Mouse (Mus musculus) forebrain, embryonic 12.5 days (tissue): ENCODE results near the gene A430005L14Rik. TPM values are rescaled to one million over a fixed set of nuclear protein-coding genes. Genes with fewer than 3 reads are reported as not detected.

Experiments
- ATAC-seq: fragments of 200-750 bp; cut with Nextera tagmentation; 2 replicates; pipeline ENCODE4 v1.8.0; 2017; ENCODE audit warnings: moderate TSS enrichment; ENCODE audit not compliant: low FRiP score
- H3K27ac ChIP-seq: fragments of 300-500 bp; sonication (generic); 2 replicates; pipeline ENCODE4 v1.5.1; 2016; ENCODE audit warnings: mild to moderate bottlenecking
- H3K27me3 ChIP-seq: fragments of 300-500 bp; sonication (generic); 2 replicates; pipeline ENCODE4 v1.6.1; 2016; ENCODE audit warnings: mild to moderate bottlenecking
- H3K36me3 ChIP-seq: fragments of 300-500 bp; sonication (generic); replicated peaks from 2 replicates; pipeline ENCODE4 v1.6.1; 2016; ENCODE audit warnings: mild to moderate bottlenecking
- H3K4me1 ChIP-seq: fragments of 300-500 bp; sonication (generic); 2 replicates; pipeline ENCODE4 v1.6.1; 2016
- H3K4me2 ChIP-seq: fragments of 300-500 bp; sonication (generic); 2 replicates; pipeline ENCODE4 v1.6.1; 2016; ENCODE audit warnings: mild to moderate bottlenecking, moderate library complexity
- H3K4me3 ChIP-seq: fragments of 300-500 bp; sonication (generic); replicated peaks from 2 replicates; pipeline ENCODE4 v1.5.1; 2016; ENCODE audit warnings: mild to moderate bottlenecking
- H3K9ac ChIP-seq: fragments of 300-500 bp; sonication (generic); 2 replicates; pipeline ENCODE4 v1.6.1; 2016; ENCODE audit warnings: mild to moderate bottlenecking
- H3K9me3 ChIP-seq: fragments of 300-500 bp; sonication (generic); 2 replicates; pipeline ENCODE4 v1.6.1; 2016
- WGBS: fragments of 180-500 bp; shearing (Covaris S2); methylation state at CpG from one replicate; pipeline ENCODE4 v1.1.7; 2016; 5-methylcytosine and 5-hydroxymethylcytosine counted together
- polyA plus RNA-seq: library from polyadenylated mRNA; unstranded; fragments of >200 nt; fragmentation: Nextera tagmentation; extraction: Ambion mirVana; gene quantifications from 2 replicates; pipeline ENCODE4 v1.2.1, GENCODE M21; 2016

The A430005L14Rik gene
- polyA plus RNA-seq, 1 experiment from 2014 or later: 91.6 TPM

DNA sequence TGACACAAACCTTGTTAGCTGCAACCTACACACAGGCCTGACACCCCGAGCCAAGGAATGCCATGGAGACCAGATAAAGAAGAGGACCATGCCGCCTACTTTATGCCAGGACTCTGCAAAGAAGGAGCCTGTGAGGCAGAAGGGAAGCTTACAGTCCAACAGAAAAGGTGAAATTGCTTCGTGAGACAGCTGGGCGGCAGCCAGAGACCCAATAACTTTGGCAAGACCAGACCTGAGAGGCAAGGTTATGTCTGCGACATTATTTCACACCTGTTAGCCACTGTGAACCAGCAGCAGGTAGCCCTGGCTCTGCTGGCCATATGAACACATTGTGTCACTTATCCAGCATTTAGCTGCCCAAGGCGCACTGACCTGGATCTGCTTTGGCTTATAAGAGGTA is 11.3 kb upstream of the A430005L14Rik start:
- ATAC-seq: no peak
- Histone ChIP-seq H3K4me3 (no peak overlapping the region), H3K9me3 (no peaks in the 10 kb centered on the region), H3K9ac (no peak overlapping the region), H3K36me3 (no peaks in the 10 kb centered on the region), H3K27me3 (peaks cover 53% of the 10 kb centered on the region), H3K27ac (no peak overlapping the region), H3K4me1 (peaks cover 5% of the 10 kb centered on the region; the same call in 1 of the 2 replicates), H3K4me2 (no peak overlapping the region)
- 84% methylated on average over 6 of the region's 6 CpGs for WGBS

DNA sequence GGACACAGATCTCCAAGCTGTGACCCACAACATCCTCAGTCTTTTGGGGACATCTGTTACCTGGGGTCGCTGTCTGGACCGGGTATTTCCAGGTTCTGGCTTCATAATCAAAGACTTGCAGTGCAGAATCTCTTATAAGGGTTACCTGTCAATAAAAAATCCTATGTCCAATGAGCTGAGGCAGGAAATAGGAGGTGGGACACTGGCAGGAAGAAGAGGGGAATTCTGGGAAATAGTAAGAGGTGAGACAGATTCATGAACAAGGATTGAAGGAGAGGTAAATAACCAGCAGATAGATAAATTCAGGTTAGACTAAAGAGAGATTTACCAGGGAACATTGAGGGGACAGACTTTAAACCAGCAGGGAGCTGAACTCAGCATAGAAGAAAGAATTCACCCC is 6.7 kb upstream of the A430005L14Rik start:
- no peak overlapping the region for H3K4me3 ChIP-seq
- H3K9ac ChIP-seq: no peak overlapping the region
- peaks cover 61% of the 10 kb centered on the region for H3K27me3 ChIP-seq
- 81% methylated on average over 2 of the region's 2 CpGs for WGBS
- H3K4me1 ChIP-seq: peaks cover 10% of the 10 kb centered on the region
- no peak overlapping the region for H3K4me2 ChIP-seq
- ATAC-seq: no peak
- no peaks in the 10 kb centered on the region for H3K9me3 ChIP-seq
- H3K27ac ChIP-seq: no peak overlapping the region
- H3K36me3 ChIP-seq: no peaks in the 10 kb centered on the region

DNA sequence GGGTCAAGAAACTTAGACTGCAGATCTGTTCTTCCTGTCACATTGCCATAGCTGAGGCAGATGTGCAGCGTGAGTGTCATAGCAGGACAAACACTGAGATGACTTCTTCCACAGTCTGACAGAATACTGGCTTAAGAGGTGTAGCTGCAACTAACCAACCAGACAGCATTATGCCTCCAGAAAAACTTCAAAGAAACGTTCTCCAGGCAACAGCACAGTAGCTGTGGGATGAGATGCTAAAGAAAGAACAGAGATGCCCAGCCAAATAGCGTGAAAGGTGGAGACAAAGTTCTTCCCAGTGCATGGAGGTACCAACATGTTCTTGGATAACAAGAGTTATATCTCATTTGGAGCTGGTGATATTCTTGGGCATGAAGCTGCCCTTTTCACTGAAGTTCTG is 5.9 kb upstream of the A430005L14Rik start:
- no peak for ATAC-seq
- H3K27me3 ChIP-seq: peaks cover 62% of the 10 kb centered on the region
- no peak overlapping the region for H3K4me2 ChIP-seq
- no peak overlapping the region for H3K4me3 ChIP-seq
- H3K4me1 ChIP-seq: peaks cover 10% of the 10 kb centered on the region
- 67% methylated on average over 3 of the region's 3 CpGs for WGBS
- H3K36me3 ChIP-seq: no peaks in the 10 kb centered on the region
- no peaks in the 10 kb centered on the region for H3K9me3 ChIP-seq
- no peak overlapping the region for H3K9ac ChIP-seq
- H3K27ac ChIP-seq: no peak overlapping the region

DNA sequence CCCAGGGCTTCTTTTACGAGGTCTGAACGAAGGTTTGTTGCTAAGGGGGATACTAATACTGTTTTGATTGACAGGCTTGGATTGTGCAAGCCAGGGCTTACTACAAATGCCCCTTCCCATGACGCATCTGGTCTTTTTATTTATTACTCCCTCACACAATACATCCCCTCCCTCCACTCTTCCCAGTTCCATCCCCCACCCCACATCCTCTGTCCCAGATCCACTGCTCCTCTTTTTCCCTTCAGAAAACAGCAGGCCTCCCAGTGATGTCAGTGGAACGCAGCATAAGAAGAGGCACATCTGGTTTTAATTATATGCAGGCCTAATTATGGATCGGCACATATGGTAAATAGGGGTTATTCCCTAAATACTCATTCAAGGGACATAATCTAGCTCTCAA is 5.3 kb upstream of the A430005L14Rik start:
- Histone ChIP-seq H3K9ac (no peak overlapping the region), H3K27ac (0 out of 2 replicates have a peak overlapping the region, but pooled peaks have one; percentile 19), H3K27me3 (peaks cover 57% of the 10 kb centered on the region), H3K4me1 (peaks cover 15% of the 10 kb centered on the region), H3K36me3 (no peaks in the 10 kb centered on the region), H3K4me3 (no peak overlapping the region), H3K4me2 (no peak overlapping the region), H3K9me3 (no peaks in the 10 kb centered on the region)
- peak; percentile 61; the same call in 1 of the 2 replicates for ATAC-seq
- WGBS: 38% methylated on average over 5 of the region's 5 CpGs

DNA sequence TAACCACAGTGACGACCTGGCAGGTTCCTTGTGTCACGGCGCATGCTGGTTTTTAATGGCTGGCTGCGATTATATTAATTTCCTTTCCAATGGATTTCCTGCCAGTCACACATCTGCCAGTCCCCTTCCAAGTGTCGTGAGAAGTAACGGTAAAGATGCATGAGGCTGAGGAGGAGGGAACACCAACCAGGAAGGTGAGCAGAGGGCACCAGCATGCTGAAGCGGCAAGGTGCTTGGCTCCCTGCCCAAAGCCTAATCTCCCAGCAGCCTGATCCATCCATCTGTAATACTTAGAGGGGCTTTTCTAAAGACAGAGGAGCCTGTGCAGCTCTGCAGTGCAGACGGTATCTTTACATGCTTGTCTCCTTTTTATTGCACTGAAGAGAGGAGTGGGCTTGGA is 1.4 kb upstream of the A430005L14Rik start:
- Histone ChIP-seq H3K27me3 (peaks cover 32% of the 10 kb centered on the region), H3K27ac (no peak overlapping the region), H3K9ac (no peak overlapping the region), H3K36me3 (peaks cover 15% of the 10 kb centered on the region), H3K9me3 (no peaks in the 10 kb centered on the region), H3K4me2 (no peak overlapping the region), H3K4me1 (peaks cover 28% of the 10 kb centered on the region), H3K4me3 (no peak overlapping the region)
- ATAC-seq: no peak
- WGBS: 85% methylated on average over 8 of the region's 8 CpGs

DNA sequence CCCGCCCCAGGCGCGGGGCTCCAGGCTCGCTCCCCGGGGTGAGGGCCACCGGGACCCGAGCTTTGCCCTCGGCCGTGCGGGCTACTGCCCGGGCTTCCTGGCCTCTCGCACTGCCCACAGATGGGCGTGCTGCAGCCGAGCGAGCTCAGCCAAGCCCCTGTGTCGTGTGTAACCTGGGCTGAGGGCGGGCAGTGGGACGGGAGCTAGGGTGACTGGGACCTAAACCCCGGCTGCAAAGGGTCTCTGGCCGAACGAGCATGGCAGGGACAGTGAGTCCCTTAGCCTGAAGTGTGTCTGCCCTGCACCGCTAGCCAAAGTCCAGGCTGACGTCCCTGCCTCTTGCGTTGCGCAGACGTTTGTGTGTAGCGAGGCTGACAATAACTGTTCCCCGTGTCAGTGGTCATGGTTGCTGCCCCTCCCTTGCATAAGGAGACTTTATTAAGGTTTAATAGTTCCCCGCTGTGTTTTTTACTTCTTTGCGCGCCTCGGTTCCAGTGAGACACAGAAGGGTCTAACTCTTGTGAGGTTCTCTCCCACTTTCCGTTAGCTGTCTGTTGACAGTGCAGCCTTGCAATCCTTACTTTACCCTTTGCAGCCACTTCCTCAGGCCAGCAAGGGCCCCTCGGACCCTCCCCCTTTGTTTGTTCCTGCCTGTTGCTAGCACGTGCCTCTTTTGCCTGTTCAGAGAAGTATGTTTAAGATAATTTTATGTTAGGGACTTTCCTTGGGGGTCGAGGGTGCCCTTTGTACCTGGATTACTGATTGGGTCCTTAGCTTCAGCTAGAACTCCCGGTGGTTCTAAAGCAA is 610 bp downstream of the A430005L14Rik start:
- peaks cover 35% of the 10 kb centered on the region for H3K36me3 ChIP-seq
- peak overlapping the region; percentile 94 for H3K9ac ChIP-seq
- no peaks in the 10 kb centered on the region for H3K9me3 ChIP-seq
- peak overlapping the region; percentile 81 for H3K4me3 ChIP-seq
- H3K27ac ChIP-seq: peak overlapping the region; percentile 90
- peaks cover 24% of the 10 kb centered on the region for H3K27me3 ChIP-seq
- peak overlapping the region; percentile 89 for H3K4me2 ChIP-seq
- ATAC-seq: peak; percentile 60; the same call in 1 of the 2 replicates
- under 1% methylated on average over 37 of the region's 37 CpGs for WGBS
- peaks cover 18% of the 10 kb centered on the region for H3K4me1 ChIP-seq

DNA sequence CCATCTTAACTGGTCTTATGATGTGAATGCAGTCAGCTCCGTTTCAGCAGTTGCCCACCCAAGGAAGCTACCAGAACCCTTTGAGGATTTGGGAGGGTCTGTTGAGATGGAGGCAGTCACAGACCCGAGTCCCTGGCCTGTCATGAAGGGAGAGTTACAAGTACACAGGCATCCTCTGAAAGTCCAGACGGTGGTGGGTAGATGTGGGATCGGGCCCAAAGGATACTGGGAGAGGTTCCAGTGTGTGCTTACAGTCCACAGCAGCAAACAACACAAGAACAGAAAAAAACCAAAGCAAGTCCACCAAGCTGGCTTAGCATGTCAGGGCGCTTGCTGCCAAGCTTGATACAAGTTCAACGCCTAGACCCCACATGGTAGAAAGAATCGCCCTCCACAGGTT is 5.6 kb downstream of the A430005L14Rik start:
- no peak overlapping the region for H3K27ac ChIP-seq
- 85% methylated on average over 7 of the region's 7 CpGs for WGBS
- H3K36me3 ChIP-seq: peaks cover 79% of the 10 kb centered on the region

DNA sequence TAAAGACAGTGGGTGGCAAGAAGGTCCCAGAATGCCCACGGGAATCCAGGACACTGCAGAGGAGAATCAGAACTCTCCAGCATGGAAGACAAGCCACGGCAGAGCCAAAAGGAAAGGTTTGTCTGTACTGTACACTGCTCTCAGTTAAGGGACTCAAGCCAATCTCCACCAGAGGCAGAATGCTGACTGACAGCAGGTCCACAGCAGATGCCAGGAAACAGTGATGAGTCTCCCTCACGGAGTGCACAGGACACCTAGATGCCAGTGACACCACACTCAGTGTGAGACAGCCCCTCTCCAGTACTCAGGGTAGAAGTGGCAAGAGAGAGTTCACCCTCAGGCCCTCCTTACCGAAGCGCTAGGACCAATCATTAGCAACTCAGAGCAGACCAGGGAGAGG is 9.6 kb downstream of the A430005L14Rik start:
- no peak overlapping the region for H3K4me3 ChIP-seq
- H3K4me2 ChIP-seq: no peak overlapping the region
- no peak overlapping the region for H3K27ac ChIP-seq
- peaks cover 86% of the 10 kb centered on the region for H3K36me3 ChIP-seq
- no peak for ATAC-seq
- H3K4me1 ChIP-seq: no peaks in the 10 kb centered on the region
- WGBS: 86% methylated on average over 5 of the region's 5 CpGs
- no peaks in the 10 kb centered on the region for H3K9me3 ChIP-seq
- H3K27me3 ChIP-seq: no peaks in the 10 kb centered on the region
- H3K9ac ChIP-seq: no peak overlapping the region

More for the DNA sequence above, 5.6 kb downstream of the A430005L14Rik start:
- Histone ChIP-seq H3K27me3 (no peaks in the 10 kb centered on the region), H3K4me2 (no peak overlapping the region), H3K4me3 (no peak overlapping the region), H3K9me3 (no peaks in the 10 kb centered on the region), H3K9ac (no peak overlapping the region), H3K4me1 (peaks cover 13% of the 10 kb centered on the region)
- ATAC-seq: no peak

DNA sequence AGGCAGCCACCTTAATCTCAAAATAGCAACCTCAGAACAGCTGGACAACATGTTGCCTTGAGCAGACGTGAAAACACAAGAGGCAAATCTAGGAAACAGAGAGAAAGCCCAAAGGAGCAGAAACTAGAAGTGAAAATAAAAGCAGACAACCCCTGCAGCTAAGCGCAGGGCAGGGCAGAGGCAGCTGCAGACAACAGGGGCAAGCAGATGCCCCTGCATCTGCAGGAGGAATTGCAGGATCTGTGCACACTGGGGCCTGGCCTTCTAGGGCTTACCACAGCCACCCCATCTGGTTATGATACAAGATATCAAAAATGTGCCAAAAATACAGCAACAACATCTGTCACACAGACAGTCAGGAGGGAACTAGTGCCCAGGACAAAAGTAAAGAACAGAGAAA is 10.5 kb downstream of the A430005L14Rik start:
- 84% methylated on average over 2 of the region's 2 CpGs for WGBS
- H3K9ac ChIP-seq: no peak overlapping the region
- no peaks in the 10 kb centered on the region for H3K27me3 ChIP-seq
- H3K27ac ChIP-seq: no peak overlapping the region
- no peak overlapping the region for H3K4me2 ChIP-seq
- no peaks in the 10 kb centered on the region for H3K9me3 ChIP-seq
- no peaks in the 10 kb centered on the region for H3K4me1 ChIP-seq
- H3K36me3 ChIP-seq: peaks cover 77% of the 10 kb centered on the region
- ATAC-seq: no peak
- no peak overlapping the region for H3K4me3 ChIP-seq

DNA sequence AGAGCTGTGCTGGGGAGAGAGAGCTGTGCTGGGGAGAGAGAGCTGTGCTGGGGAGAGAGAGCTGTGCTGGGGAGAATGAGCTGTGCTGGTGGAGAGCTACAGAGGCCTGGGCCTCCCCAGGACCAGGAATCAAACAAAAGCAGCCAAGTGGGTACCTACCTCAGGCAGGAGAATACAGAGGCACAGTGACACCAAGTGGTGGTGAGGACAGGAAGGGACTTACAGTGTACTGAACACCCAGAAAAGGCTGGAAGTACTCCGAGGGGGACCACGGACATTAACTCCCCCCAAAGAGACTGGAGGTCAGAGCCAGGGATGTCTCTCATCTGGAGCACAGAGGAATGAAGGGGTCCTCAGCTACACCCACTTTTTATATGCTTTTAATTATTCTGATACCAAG is 11.0 kb downstream of the A430005L14Rik start:
- Histone ChIP-seq H3K4me3 (no peak overlapping the region), H3K9me3 (no peaks in the 10 kb centered on the region), H3K27ac (no peak overlapping the region), H3K36me3 (peaks cover 72% of the 10 kb centered on the region), H3K4me2 (no peak overlapping the region), H3K27me3 (no peaks in the 10 kb centered on the region), H3K9ac (no peak overlapping the region), H3K4me1 (peaks cover 3% of the 10 kb centered on the region; the same call in 1 of the 2 replicates)
- no peak for ATAC-seq
- 80% methylated on average over 2 of the region's 2 CpGs for WGBS

DNA sequence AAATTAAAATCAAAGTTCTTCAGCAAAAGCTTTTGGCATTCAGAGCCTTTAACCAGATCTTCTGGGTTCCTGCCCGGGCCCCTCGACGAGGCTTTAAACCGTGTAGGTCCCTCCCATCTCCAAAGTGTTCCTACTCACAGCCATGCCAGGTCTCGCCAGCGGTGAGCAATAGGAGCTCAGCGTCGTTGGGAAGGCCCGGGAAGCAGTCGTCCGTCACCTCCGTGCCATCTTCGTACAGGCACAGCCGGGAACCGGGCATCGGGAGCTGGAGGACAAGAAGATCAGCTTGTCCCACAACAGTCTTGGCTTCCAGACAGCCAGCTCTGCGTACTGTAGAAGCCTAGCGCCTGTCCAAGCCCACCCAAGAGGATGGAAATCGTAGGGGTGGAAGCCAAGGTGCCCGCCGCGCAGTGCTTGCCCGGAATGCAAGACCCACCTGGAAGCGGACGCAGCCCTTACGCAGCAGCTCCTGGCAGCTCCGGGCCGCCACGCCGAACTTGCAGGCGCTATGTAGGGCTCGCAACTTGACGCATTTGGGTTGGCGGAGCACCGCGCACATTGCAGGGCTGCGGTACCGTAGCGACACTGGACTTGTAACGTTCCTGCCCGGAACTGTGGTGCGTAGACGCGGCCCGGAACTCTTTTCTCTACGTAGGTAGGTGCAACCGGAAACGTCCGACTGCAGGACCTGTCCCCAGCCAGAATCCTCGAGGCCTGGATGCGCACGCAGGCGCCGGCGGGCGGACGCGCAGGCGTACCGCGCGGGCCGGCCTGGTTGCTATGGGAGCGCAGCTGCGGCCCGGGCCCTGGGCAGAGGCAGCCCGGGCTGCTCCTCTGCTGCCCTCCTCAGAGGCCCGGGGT is 17.6 kb downstream of the A430005L14Rik start, which contains the start of the genes Dffb and Cep104:
TSS of gene Dffb (minus strand) at position 696 of the 861 bp plus-strand sequence.
TSS of gene Cep104 (plus strand) at position 764 of the 861 bp plus-strand sequence.
- under 1% methylated on average over 64 of the region's 68 CpGs for WGBS
- Histone ChIP-seq H3K36me3 (peaks cover 29% of the 10 kb centered on the region), H3K4me1 (peaks cover 34% of the 10 kb centered on the region), H3K9me3 (no peaks in the 10 kb centered on the region), H3K9ac (peak within 1 kb of the TSS; percentile 94), H3K27me3 (no peaks in the 10 kb centered on the region), H3K27ac (peak within 1 kb of the TSS; percentile 73), H3K4me2 (peak within 1 kb of the TSS; percentile 94), H3K4me3 (peak within 1 kb of the TSS; percentile 94)
- peak; percentile 98 for ATAC-seq

DNA sequence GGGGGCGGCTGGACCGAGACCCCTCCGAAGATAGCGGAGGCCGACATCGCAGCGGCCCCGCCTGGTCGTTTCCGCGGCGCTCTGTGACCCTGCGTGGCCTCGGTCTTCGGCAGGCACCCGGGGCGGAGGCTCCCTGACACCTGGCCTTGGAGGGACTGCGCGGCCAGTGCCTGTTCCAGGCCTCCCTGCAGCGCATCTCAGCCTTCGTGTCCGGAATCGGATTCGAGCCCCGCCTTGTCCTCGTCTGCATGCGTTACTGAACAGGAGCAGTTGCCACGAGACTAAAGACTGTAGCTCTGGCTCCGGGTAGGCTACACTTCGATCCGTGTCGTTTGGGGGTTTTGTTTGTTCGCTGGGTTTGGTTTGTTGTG is 18.2 kb downstream of the A430005L14Rik start:
- Histone ChIP-seq H3K4me1 (peaks cover 34% of the 10 kb centered on the region), H3K4me3 (peak overlapping the region; percentile 94), H3K27me3 (no peaks in the 10 kb centered on the region), H3K4me2 (peak overlapping the region; percentile 94), H3K36me3 (peaks cover 29% of the 10 kb centered on the region), H3K27ac (peak overlapping the region; percentile 73), H3K9me3 (no peaks in the 10 kb centered on the region), H3K9ac (peak overlapping the region; percentile 94)
- no peak for ATAC-seq
- 1% methylated on average over 30 of the region's 33 CpGs for WGBS
